Mouse (Mus musculus): ENCODE measurements around the gene Samd4. TPM values are rescaled to one million over a fixed set of nuclear protein-coding genes. Genes with fewer than 3 reads are reported as not detected.

Samd4 gene
- polyA plus RNA-seq, 2 experiments from 2014 or later = not detected

GRCm38 (mm10) chr14:47000096-47000736 is 117.6 kb downstream of the Samd4 start:
- ATAC-seq = no peak

GRCm38 (mm10) chr14:47000786-47001761 is 118.4 kb downstream of the Samd4 start:
- no peak for ATAC-seq

GRCm38 (mm10) chr14:47004161-47004560 is 121.5 kb downstream of the Samd4 start:
- ATAC-seq = no peak

- no peak for ATAC-seq
Observed at GRCm38 (mm10) chr14:47011171-47012139, 128.8 kb downstream of the Samd4 start.

GRCm38 (mm10) chr14:47015618-47016017 is 133.0 kb downstream of the Samd4 start:
- ATAC-seq = no peak

GRCm38 (mm10) chr14:47017658-47018057 is 135.0 kb downstream of the Samd4 start:
- no peak for ATAC-seq

GRCm38 (mm10) chr14:47020886-47021285 is 138.2 kb downstream of the Samd4 start:
- no peak for ATAC-seq

- ATAC-seq = no peak
Observed at GRCm38 (mm10) chr14:47023529-47023928, 140.9 kb downstream of the Samd4 start.

GRCm38 (mm10) chr14:47027431-47028118 is 144.9 kb downstream of the Samd4 start:
- no peak for ATAC-seq

- ATAC-seq = no peak
Observed at GRCm38 (mm10) chr14:47031542-47031941, 148.9 kb downstream of the Samd4 start.

- no peak for ATAC-seq
Observed at GRCm38 (mm10) chr14:47032140-47032539, 149.5 kb downstream of the Samd4 start.

- no peak for ATAC-seq
Observed at GRCm38 (mm10) chr14:47033423-47033822, 150.8 kb downstream of the Samd4 start.

GRCm38 (mm10) chr14:47041699-47042098 is 159.0 kb downstream of the Samd4 start:
- no peak for ATAC-seq

GRCm38 (mm10) chr14:47049051-47049450 is 166.4 kb downstream of the Samd4 start:
- no peak for ATAC-seq

- no peak for ATAC-seq
Observed at GRCm38 (mm10) chr14:47051743-47052610, 169.3 kb downstream of the Samd4 start.

GRCm38 (mm10) chr14:47053101-47053500 is 170.4 kb downstream of the Samd4 start:
- ATAC-seq = no peak

- ATAC-seq = no peak
Observed at GRCm38 (mm10) chr14:47053824-47054223, 171.2 kb downstream of the Samd4 start.

GRCm38 (mm10) chr14:47058969-47059368 is 176.3 kb downstream of the Samd4 start:
- ATAC-seq = no peak

- ATAC-seq = no peak
Observed at GRCm38 (mm10) chr14:47065067-47065466, 182.4 kb downstream of the Samd4 start.

GRCm38 (mm10) chr14:47066901-47067300 is 184.2 kb downstream of the Samd4 start:
- ATAC-seq = no peak

Data from CD4-positive, CD25-positive, alpha-beta regulatory T cell, adult 4 months (primary cell).